Mouse (Mus musculus): ENCODE results near the gene Dnm3. TPM values are rescaled to one million over a fixed set of nuclear protein-coding genes. Genes with fewer than 3 reads are reported as not detected.

The Dnm3 gene
- polyA plus RNA-seq, 1 experiment from 2014 or later: 71.6 TPM

DNA sequence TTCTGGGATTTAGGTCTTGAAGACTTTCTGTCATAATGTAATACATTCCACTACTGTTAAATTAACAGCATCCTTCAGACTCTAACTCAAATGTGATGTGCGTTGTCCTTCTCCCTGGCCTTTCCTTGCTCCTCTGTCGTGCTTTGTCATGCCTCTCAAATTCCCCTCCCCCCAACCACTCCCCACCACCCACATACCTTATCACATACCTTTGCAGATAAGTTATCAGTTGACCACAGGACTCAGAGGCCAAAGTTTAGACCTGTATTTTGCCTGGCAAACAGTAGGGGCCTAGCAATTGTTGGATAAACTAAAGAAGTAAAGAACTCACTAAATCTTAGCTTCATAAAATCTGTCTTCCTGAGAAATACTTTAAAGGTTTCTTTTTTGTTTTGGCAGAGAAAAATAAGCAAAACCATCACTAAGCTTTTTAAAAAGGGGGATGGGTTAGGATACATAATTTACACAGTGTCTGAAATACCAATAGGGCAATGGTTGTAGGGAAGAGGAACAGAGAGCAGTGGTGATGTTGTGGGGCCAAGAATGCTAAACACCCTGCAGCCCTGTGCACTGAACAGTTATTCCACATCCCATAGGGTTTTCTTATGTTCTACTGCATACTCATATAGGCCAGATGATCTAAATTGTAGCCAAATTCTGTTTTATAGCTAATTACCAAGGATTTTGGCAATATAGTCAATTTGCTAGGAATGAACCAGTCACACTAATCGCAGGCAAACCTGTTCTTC is 28.5 kb downstream of the Dnm3 start:
- WGBS: 72% methylated on average over 3 of the region's 3 CpGs
- no peaks in the 10 kb centered on the region for H3K36me3 ChIP-seq (replicated peaks; ENCODE audit: control insufficient read depth, insufficient read depth)
- no peak for ATAC-seq (ENCODE audit: low FRiP score)
- no peak for DNase-seq (ENCODE audit: low spot score)
- H3K27ac ChIP-seq: no peak overlapping the region
- H3K27me3 ChIP-seq (ENCODE audit: control insufficient read depth, insufficient read depth, low read length): no peaks in the 10 kb centered on the region
- H3K4me3 ChIP-seq (replicated peaks; ENCODE audit: low read length): no peak overlapping the region
- H3K9ac ChIP-seq: no peak overlapping the region
- H3K4me2 ChIP-seq (replicated peaks): no peak overlapping the region
- H3K4me1 ChIP-seq (replicated peaks; ENCODE audit: control insufficient read depth, insufficient read depth, low read length): no peaks in the 10 kb centered on the region
- H3K9me3 ChIP-seq (ENCODE audit: control insufficient read depth, low read length): no peaks in the 10 kb centered on the region

DNA sequence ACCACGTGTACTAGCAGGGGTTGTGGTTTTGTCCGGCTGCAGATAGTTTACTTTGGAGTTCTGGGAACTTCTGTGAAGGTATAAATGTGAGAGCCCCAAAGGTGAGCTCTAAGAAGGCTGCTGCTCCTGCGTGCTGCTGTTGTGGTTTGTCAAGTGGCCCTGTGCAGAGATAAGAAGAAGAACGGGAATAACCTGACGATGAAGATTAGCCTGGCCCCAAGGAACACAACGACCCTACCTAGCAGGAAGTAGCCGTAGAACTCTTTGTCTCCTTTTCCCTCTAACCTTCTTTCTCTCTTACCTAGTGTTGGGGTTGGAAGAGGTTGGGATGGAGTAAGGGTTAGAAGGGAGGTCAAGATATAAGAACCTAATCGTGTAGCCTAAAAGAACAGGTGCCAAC is 33.0 kb downstream of the Dnm3 start:
- Histone ChIP-seq H3K9me3 (ENCODE audit: control insufficient read depth, low read length) (no peaks in the 10 kb centered on the region), H3K4me3 (replicated peaks; ENCODE audit: low read length) (no peak overlapping the region), H3K36me3 (replicated peaks; ENCODE audit: control insufficient read depth, insufficient read depth) (no peaks in the 10 kb centered on the region), H3K27ac (no peak overlapping the region), H3K9ac (no peak overlapping the region), H3K4me2 (replicated peaks) (no peak overlapping the region), H3K4me1 (replicated peaks; ENCODE audit: control insufficient read depth, insufficient read depth, low read length) (no peaks in the 10 kb centered on the region), H3K27me3 (ENCODE audit: control insufficient read depth, insufficient read depth, low read length) (no peaks in the 10 kb centered on the region)
- DNase-seq (ENCODE audit: low spot score): no peak
- ATAC-seq (ENCODE audit: low FRiP score): no peak
- 86% methylated on average over 8 of the region's 8 CpGs for WGBS

DNA sequence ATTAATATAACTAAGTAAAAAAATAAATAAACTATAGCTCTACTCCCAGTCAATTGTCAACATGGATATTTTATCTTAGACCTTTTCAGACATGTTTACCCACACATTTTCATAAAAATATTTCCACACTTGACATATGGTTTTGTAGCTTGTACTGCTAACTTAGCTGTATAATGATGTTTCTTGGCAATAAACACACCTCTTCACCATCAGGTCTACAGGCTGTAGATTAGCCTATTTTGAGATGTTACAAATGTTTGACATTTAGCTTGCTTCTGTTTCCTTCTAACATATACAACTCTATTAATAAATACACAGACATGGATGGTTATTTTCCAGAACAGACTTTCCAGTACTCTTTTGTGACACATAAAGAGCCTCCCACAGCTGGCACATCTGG is 38.3 kb downstream of the Dnm3 start:
- no peak for DNase-seq (ENCODE audit: low spot score)
- H3K4me1 ChIP-seq (replicated peaks; ENCODE audit: control insufficient read depth, insufficient read depth, low read length): no peaks in the 10 kb centered on the region; the same call in 1 of the 2 replicates

DNA sequence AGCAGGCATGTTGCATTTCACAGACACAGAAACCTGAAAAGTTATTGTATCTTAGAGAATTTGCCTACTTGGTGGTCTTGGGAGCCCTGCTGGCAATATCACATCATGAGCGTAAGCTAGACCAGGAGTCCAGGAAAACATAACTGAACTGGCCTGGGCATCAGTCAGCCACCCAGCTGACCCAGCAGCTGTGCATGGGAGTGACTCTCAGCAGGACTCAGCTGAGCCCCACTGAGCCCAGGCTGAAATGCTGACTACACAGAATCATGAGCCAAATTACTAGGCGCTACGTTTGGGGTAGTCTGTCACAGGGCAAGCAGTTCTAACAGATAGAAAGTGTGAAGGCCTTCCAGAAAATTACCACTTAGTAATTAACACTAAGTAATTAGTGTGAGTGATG is 41.2 kb downstream of the Dnm3 start:
- H3K4me2 ChIP-seq (replicated peaks): no peak overlapping the region
- H3K4me3 ChIP-seq (replicated peaks; ENCODE audit: low read length): no peak overlapping the region
- H3K36me3 ChIP-seq (replicated peaks; ENCODE audit: control insufficient read depth, insufficient read depth): no peaks in the 10 kb centered on the region
- ATAC-seq (ENCODE audit: low FRiP score): no peak
- DNase-seq (ENCODE audit: low spot score): no peak
- H3K9me3 ChIP-seq (ENCODE audit: control insufficient read depth, low read length): no peaks in the 10 kb centered on the region
- no peaks in the 10 kb centered on the region for H3K27me3 ChIP-seq (ENCODE audit: control insufficient read depth, insufficient read depth, low read length)
- H3K9ac ChIP-seq: no peak overlapping the region
- WGBS: 61% methylated on average over 3 of the region's 3 CpGs
- no peak overlapping the region for H3K27ac ChIP-seq
- no peaks in the 10 kb centered on the region; the same call in 1 of the 2 replicates for H3K4me1 ChIP-seq (replicated peaks; ENCODE audit: control insufficient read depth, insufficient read depth, low read length)

More for the DNA sequence above, 38.3 kb downstream of the Dnm3 start:
- no peak overlapping the region for H3K27ac ChIP-seq
- no peaks in the 10 kb centered on the region for H3K9me3 ChIP-seq (ENCODE audit: control insufficient read depth, low read length)
- no peak for ATAC-seq (ENCODE audit: low FRiP score)
- no peaks in the 10 kb centered on the region for H3K36me3 ChIP-seq (replicated peaks; ENCODE audit: control insufficient read depth, insufficient read depth)
- no peak overlapping the region for H3K4me2 ChIP-seq (replicated peaks)
- H3K9ac ChIP-seq: no peak overlapping the region
- H3K27me3 ChIP-seq (ENCODE audit: control insufficient read depth, insufficient read depth, low read length): no peaks in the 10 kb centered on the region
- no peak overlapping the region for H3K4me3 ChIP-seq (replicated peaks; ENCODE audit: low read length)

DNA sequence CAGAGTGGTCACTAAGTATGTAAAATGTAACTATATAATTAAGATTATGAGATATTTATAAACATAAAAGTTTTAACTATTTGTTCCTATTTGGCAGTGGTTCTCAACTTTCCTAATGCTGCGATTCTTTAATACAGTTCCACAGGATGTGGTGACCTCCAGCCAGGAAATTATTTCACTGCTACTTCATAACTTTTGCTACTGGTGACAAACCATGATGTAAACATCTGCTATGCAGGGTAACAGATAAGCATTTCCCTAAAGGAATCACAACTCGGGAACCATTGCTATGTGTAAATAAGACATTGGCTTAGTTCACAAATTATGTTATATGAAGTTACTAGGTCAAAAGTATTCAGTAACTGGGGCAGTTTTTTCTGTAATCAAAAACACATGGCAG is 48.9 kb downstream of the Dnm3 start:
- ATAC-seq (ENCODE audit: low FRiP score) (no peak), DNase-seq (ENCODE audit: low spot score) (no peak)
- no peak overlapping the region for H3K4me2 ChIP-seq (replicated peaks)
- no peak overlapping the region for H3K4me3 ChIP-seq (replicated peaks; ENCODE audit: low read length)
- WGBS: 90% methylated on average over 2 of the region's 2 CpGs
- H3K27ac ChIP-seq: no peak overlapping the region
- H3K36me3 ChIP-seq (replicated peaks; ENCODE audit: control insufficient read depth, insufficient read depth): no peaks in the 10 kb centered on the region
- no peak overlapping the region for H3K9ac ChIP-seq
- H3K9me3 ChIP-seq (ENCODE audit: control insufficient read depth, low read length): no peaks in the 10 kb centered on the region
- no peaks in the 10 kb centered on the region for H3K27me3 ChIP-seq (ENCODE audit: control insufficient read depth, insufficient read depth, low read length)
- no peaks in the 10 kb centered on the region for H3K4me1 ChIP-seq (replicated peaks; ENCODE audit: control insufficient read depth, insufficient read depth, low read length)

DNA sequence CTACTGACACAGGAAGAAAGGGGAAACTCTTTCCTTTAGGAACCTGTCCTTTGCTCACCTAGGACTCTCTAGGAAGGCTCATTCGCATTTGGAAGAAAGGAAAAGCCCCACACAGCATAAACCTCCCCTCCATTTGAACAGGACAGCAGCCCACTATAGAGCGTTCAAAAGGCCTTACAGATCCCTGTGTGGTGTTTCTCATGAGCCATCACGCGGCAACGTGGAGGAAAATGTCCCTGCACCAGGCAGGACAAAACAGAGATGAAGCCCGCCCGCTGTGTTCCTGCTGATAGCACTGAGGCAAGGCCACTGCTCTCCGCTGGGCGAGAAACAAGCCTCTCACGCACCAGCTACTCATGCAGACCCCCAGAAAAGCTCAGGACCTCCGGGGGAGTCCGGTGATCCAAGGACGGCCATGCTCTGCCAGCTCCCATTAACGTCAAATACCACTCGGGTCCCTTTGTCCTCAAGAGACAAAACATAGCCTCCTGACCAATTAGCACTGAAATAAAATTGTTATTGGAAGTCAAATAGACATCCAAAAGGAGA is 51.8 kb downstream of the Dnm3 start:
- WGBS: 38% methylated on average over 15 of the region's 15 CpGs
- ATAC-seq (ENCODE audit: low FRiP score): peak; percentile 57; the same call in 1 of the 2 replicates

DNA sequence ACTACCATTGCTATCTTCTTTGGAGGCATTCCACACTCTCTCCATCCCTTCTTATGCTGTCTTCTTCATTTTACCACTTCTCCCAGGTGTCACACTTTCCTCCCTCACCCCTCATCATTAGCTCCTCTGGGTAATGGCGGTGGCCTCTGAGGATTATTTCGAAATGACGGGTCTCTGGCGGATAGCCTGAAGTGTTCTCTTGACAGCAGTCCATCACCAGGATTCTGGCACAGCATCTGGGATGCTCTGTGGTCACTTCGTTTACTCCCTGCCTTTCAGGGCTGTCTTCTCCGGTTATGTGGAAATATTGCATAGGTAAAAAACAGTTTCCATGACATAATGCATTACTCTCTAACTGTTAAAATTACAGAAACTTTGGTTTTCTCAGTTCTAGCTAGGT is 55.0 kb downstream of the Dnm3 start:
- 83% methylated on average over 6 of the region's 6 CpGs for WGBS
- DNase-seq (ENCODE audit: low spot score): no peak
- Histone ChIP-seq H3K4me3 (replicated peaks; ENCODE audit: low read length) (no peak overlapping the region), H3K36me3 (replicated peaks; ENCODE audit: control insufficient read depth, insufficient read depth) (no peaks in the 10 kb centered on the region), H3K4me2 (replicated peaks) (no peak overlapping the region), H3K27ac (no peak overlapping the region), H3K9me3 (ENCODE audit: control insufficient read depth, low read length) (no peaks in the 10 kb centered on the region), H3K27me3 (ENCODE audit: control insufficient read depth, insufficient read depth, low read length) (no peaks in the 10 kb centered on the region), H3K9ac (no peak overlapping the region), H3K4me1 (replicated peaks; ENCODE audit: control insufficient read depth, insufficient read depth, low read length) (no peaks in the 10 kb centered on the region)
- no peak for ATAC-seq (ENCODE audit: low FRiP score)

More for the DNA sequence above, 51.8 kb downstream of the Dnm3 start:
- no peak overlapping the region for H3K9ac ChIP-seq
- no peaks in the 10 kb centered on the region for H3K27me3 ChIP-seq (ENCODE audit: control insufficient read depth, insufficient read depth, low read length)
- H3K36me3 ChIP-seq (replicated peaks; ENCODE audit: control insufficient read depth, insufficient read depth): no peaks in the 10 kb centered on the region
- no peak for DNase-seq (ENCODE audit: low spot score)
- no peak overlapping the region for H3K27ac ChIP-seq
- H3K4me3 ChIP-seq (replicated peaks; ENCODE audit: low read length): no peak overlapping the region
- no peaks in the 10 kb centered on the region for H3K4me1 ChIP-seq (replicated peaks; ENCODE audit: control insufficient read depth, insufficient read depth, low read length)
- H3K9me3 ChIP-seq (ENCODE audit: control insufficient read depth, low read length): no peaks in the 10 kb centered on the region
- no peak overlapping the region for H3K4me2 ChIP-seq (replicated peaks)

DNA sequence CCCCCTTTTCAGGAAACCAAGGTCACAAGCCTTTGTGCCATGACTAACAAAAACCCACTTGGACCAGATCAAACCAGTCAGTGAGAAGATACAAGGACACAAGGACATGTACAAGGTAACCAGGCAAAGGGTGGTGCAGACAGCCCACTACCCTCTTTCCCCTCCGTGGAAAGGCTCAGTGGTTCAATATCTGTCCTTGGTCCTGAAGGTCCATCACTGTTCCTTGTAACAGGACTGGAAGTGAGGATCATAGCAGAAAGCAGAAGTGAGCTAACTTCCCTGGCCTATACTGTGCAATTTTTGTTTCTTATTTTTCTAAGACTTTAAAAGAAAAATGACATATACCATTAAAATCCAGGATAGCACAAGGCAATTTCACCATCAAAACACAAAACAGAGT is 64.0 kb downstream of the Dnm3 start:
- no peaks in the 10 kb centered on the region for H3K9me3 ChIP-seq (ENCODE audit: control insufficient read depth, low read length)
- no peak overlapping the region for H3K4me3 ChIP-seq (replicated peaks; ENCODE audit: low read length)
- H3K27ac ChIP-seq: peak overlapping the region; percentile 0; the same call in 1 of the 2 replicates
- H3K4me1 ChIP-seq (replicated peaks; ENCODE audit: control insufficient read depth, insufficient read depth, low read length): peaks cover 20% of the 10 kb centered on the region
- H3K9ac ChIP-seq: no peak overlapping the region
- DNase-seq (ENCODE audit: low spot score) (no peak), ATAC-seq (ENCODE audit: low FRiP score) (no peak)
- H3K36me3 ChIP-seq (replicated peaks; ENCODE audit: control insufficient read depth, insufficient read depth): no peaks in the 10 kb centered on the region
- WGBS: 32% methylated on average over 1 of the region's 1 CpGs
- H3K4me2 ChIP-seq (replicated peaks): no peak overlapping the region
- no peaks in the 10 kb centered on the region for H3K27me3 ChIP-seq (ENCODE audit: control insufficient read depth, insufficient read depth, low read length)

DNA sequence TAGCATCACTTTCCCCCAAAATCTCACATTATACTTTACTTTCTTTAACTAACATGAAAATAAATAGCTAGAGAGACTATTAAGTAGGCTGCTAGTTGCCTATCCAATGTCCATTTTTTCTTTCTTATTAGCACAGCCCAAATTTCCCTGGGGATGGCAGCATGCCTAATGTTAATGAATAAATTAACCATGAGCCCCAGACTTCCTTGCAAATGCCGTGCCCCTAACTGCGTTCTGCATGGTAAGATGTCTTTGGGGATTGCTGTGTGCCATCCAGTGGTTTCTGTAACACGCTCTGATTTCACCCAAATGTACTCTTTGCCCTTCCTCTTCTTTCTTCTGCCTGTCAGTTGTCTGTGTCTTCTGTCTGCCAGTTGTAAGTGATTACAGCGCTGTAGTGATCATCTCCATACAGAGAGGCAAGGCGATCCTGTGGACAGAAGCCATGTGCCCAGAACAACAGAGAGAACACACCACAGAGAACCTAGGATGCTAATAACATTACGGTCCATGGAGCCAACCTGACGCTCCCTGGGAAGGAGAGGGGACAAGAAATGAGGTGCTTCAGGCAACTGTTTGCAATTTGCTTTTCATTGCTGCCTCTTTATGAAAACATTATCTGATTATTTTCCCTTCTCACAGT is 64.9 kb downstream of the Dnm3 start:
- H3K27ac ChIP-seq: peak overlapping the region; percentile 62
- H3K36me3 ChIP-seq (replicated peaks; ENCODE audit: control insufficient read depth, insufficient read depth): no peaks in the 10 kb centered on the region
- no peaks in the 10 kb centered on the region for H3K9me3 ChIP-seq (ENCODE audit: control insufficient read depth, low read length)
- DNase-seq (ENCODE audit: low spot score) (no peak), ATAC-seq (ENCODE audit: low FRiP score) (peak; percentile 70)
- 27% methylated on average over 7 of the region's 7 CpGs for WGBS
- no peak overlapping the region for H3K4me2 ChIP-seq (replicated peaks)
- H3K4me3 ChIP-seq (replicated peaks; ENCODE audit: low read length): no peak overlapping the region
- H3K4me1 ChIP-seq (replicated peaks; ENCODE audit: control insufficient read depth, insufficient read depth, low read length): peaks cover 20% of the 10 kb centered on the region
- H3K9ac ChIP-seq: peak overlapping the region; percentile 28; the same call in 1 of the 2 replicates
- H3K27me3 ChIP-seq (ENCODE audit: control insufficient read depth, insufficient read depth, low read length): no peaks in the 10 kb centered on the region
